Mouse (Mus musculus): ENCODE data around the gene Cetn3. TPM values are rescaled to one million over a fixed set of nuclear protein-coding genes. Genes with fewer than 3 reads are reported as not detected.

Cetn3 gene
- total RNA-seq (2023): 10 to 100 TPM; 62.8 to 70.4 TPM

DNA sequence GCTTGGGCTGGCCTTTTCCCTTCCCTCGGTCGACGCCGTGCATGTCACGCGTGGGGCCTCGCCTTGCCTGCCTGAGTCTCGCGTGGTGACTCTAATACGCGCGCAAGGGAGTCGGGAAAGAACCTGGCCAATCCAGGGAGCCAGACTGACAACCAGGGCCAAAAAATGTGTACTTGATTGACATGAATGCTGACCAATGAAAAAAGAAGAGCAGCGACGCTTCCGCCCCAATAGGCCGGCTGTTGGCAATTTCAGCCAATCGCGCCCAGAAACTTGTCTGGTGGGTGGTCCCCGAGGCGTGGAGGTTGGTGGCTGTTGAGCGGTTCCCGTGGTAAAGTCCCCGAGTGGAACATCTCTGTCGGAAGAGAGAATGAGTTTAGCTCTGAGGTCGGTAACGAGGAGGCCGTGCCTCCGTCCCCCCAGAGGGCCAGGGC, at the start of gene Cetn3:
TSS of gene Cetn3 (plus strand) at position 107 of the 434 bp plus-strand sequence.

Other genes starting within 250 kb of the Cetn3 start
- under 1 TPM; 0.66 to 0.88 TPM for gene Adgrv1, start 149.9 kb upstream of the Cetn3 start, total RNA-seq (2023)
- gene Lysmd3, start 125.4 kb upstream of the Cetn3 start, total RNA-seq (2023): 10 to 100 TPM; 21.8 to 21.9 TPM
- 1 to 10 TPM; 3.9 to 6.9 TPM for gene Polr3g, start 72.1 kb upstream of the Cetn3 start, total RNA-seq (2023)
- 1 to 10 TPM; 4.3 to 4.6 TPM for gene Mblac2, start 71.7 kb upstream of the Cetn3 start, total RNA-seq (2023)